Mouse (Mus musculus): Measurements from ENCODE around the gene Cox15.
A peak's percentile ranks its signal among the peaks of the same experiment; 100 is the strongest.

The Cox15 gene

GRCm38 (mm10) chr19:43704211-43704610, 48.6 kb downstream of the Cox15 start:
- no peak for DNase-seq

- no peak for DNase-seq
Observed at GRCm38 (mm10) chr19:43699763-43700155, 53.0 kb downstream of the Cox15 start.

GRCm38 (mm10) chr19:43699021-43699762, 53.6 kb downstream of the Cox15 start:
- DNase-seq = no peak

- DNase-seq = no peak
Observed at GRCm38 (mm10) chr19:43697666-43698370, 55.0 kb downstream of the Cox15 start.

- DNase-seq = no peak
Observed at GRCm38 (mm10) chr19:43695514-43695964, 57.3 kb downstream of the Cox15 start.

GRCm38 (mm10) chr19:43692815-43693214, 60.0 kb downstream of the Cox15 start:
- no peak for DNase-seq

GRCm38 (mm10) chr19:43689419-43690246, 63.2 kb downstream of the Cox15 start, which contains the start of gene Entpd7:
Gene Entpd7, plus strand, starts transcription at chr19:43689672.
- DNase-seq = peak; percentile 98
